Mouse (Mus musculus): Measurements from ENCODE around the gene Qtrt2.
A peak's percentile ranks its signal among the peaks of the same experiment; 100 is the strongest.

Qtrt2 gene

DNA sequence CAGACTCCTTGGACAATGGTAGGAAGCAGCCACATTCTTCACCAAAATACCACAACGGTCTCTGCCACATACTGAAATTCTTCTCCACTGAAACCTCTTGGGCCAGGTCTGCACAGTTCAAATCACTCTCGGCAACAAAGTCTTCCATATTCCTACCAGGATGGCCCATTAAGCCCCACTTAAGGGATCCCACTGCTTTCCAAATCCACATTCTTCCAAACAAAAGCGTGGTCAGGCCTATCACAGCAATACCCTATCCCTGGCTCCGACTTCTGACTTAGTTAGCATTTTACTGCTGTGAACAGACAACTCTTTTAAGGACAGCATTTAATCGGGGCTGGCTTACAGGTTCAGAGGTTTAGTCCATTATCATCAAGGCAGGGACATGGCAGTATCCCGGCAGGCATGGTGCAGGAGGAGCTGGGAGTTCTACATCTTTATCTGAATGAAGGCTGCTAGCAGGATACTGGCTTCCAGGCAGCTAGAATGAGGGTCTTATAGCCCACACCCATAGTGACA, at the start of gene Qtrt2:
Gene Qtrt2 (minus strand): TSS at position 469 of the 519 bp plus-strand sequence.
- no peak for DNase-seq

DNA sequence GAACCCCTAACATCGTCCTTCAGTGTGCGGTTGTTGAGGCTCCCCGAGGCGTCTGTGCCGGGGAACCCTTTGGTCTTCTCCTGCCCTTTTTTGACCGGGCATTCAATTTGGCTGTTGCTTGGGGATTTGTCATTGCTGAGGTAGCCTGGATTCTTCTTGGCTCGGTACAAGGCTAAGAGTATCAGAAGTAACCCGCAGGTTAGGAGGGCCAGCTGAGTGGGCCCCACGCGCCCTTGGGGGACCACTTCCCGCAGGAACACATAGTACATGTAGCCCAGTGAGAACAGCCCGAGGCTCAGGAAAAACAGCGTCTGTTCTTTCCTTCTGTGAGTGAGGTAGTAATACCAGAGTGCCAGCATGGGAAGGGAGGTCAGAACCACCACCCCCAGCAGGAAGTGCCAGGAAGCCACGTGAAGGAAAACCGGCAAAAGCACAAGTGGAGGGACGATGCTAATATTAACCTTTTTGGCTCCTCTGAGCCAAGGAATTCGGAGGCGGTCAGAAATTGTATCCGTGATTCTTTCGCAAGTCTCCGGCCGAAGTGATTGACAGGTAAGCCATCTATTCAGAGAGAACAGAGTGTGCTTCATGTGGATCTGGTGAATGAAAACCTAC, 47.1 kb upstream of the Qtrt2 start:
- DNase-seq: no peak

GRCm38 (mm10) chr16:43973147-43973546, 46.5 kb upstream of the Qtrt2 start:
- no peak for DNase-seq

DNA sequence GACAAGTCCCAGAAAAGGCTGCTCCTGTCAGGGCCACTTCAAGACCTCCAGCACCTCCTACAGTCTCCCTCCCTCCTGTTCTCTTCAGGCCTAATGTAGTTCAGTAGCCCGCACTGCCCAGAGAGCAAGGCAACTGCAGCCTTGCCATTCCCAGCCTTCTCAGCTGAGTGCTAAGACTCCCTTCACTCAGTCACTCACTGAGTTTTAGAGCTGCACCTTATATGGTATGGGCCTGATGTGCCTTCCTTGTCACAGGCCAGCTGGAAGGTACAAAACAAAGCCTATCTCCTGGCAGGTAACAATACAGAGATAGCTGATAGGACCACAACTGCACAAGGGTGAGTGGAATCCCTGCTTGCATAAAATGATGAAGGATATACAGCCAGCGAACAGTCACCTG, 45.8 kb upstream of the Qtrt2 start:
- no peak for DNase-seq

GRCm38 (mm10) chr16:43971741-43972140, 45.1 kb upstream of the Qtrt2 start:
- DNase-seq: no peak

DNA sequence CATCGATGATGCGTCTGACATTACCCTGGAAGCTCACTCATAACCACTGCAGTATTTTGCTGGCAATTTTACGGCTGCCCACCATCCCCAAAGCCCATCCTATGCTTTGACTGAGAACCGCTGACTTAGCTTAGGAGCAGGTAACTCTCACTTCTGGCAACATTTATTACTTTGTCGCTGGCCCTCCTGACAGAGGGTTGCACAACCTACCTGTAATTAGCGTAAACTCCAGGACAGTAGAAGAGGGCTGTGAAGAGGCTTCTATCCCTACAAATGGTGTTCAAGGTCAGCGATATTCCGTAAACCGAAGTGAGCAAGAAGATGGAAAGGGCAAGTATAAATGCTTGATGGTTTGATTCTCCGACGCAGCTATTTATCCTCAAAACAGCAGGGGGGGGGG, 44.6 kb upstream of the Qtrt2 start:
- no peak for DNase-seq

DNA sequence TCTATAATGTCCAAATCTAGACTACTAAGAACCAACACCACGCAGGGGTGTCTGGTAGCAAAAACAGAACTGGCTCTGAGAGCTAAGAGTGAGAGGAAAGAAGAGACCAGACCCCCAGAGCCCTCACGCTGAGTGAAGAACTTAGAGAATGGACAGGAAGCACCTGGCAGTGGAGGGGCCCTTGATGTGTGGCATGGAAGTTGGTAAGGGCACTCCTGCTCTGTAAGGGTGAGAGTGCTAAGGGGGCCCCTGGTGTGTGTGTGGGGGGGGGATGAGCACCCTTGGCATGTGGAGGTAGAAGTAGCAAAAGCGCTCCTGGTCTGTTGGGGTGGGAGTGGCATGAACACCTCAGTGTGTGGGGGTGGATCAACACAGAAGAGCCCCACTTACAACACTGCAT, 43.8 kb upstream of the Qtrt2 start:
- no peak for DNase-seq

- no peak for DNase-seq
Observed at GRCm38 (mm10) chr16:43965781-43966389, 39.3 kb upstream of the Qtrt2 start.

- no peak for DNase-seq
Observed at GRCm38 (mm10) chr16:43963780-43964179, 37.2 kb upstream of the Qtrt2 start.

GRCm38 (mm10) chr16:43963291-43963690, 36.7 kb upstream of the Qtrt2 start:
- DNase-seq: no peak

GRCm38 (mm10) chr16:43958038-43958437, 31.4 kb upstream of the Qtrt2 start:
- DNase-seq: no peak

DNA sequence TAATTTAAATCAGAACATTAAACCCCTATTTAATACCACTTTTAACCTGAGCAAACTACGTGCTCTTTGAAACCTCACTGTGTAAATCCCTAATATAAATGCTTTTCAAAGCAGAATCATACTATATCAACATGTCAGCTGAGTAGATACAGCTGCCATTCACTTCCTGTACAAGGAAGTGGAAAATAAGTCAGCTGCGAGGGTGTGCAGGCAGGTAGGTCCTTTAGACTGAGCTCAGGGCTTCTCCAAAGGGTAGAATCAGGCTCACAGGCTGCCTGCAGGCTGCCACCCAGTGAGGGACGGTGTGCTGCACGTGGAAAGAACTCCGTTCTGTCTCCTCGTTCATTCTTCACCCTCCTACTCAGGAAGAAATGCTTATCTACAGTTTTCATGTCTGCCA, 28.3 kb upstream of the Qtrt2 start:
- no peak for DNase-seq

DNA sequence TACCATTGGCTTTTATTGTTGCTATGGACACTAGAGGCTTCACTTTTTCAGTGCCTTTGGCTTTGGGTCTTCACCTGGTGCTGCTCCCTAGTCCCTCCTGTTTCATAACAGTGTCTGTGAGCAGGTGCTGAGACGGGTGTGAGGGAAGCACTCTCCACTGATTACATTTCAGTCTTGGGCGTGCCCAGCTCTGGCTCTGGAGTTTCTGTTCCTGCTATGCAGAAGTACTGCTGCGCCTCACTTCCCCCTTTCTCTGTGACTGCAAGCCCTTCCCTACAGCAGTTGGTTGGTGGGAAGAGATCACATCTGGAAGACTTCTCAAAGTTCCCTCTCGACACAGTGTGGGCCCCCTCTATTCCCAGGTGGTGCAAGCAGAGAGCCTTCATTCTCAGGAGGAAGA, 25.0 kb upstream of the Qtrt2 start:
- no peak for DNase-seq

GRCm38 (mm10) chr16:43945869-43946268, 19.3 kb upstream of the Qtrt2 start:
- DNase-seq: peak; percentile 45 to 55

- peak; percentile 67 to 69 for DNase-seq
Observed at GRCm38 (mm10) chr16:43945351-43945750, 18.7 kb upstream of the Qtrt2 start.

DNA sequence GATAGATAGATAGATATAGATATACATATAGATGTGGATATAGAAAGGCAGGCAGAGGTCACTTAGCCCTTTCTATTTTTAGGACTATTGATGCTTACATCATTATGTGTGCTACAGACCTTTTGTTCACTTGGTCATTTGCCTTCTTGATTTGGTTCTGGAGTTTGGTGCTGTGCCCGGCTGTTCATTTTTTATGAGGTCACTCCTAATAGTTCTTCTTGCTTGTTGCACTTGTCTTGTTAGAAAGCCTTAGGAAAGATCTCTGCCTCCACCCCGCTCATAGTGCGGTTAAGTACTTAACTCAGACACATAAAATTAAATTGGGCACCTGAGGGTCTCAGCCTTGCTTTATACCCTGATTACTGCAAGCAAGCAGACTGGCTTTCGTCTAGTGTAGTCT, 14.2 kb upstream of the Qtrt2 start:
- DNase-seq: no peak

- peak; percentile 32 to 45 for DNase-seq
Observed at GRCm38 (mm10) chr16:43935892-43936291, 9.3 kb upstream of the Qtrt2 start.

- DNase-seq: peak; percentile 73 to 74
Observed at GRCm38 (mm10) chr16:43935367-43935766, 8.8 kb upstream of the Qtrt2 start.

GRCm38 (mm10) chr16:43934856-43935255, 8.2 kb upstream of the Qtrt2 start:
- peak; percentile 63 to 65 for DNase-seq

DNA sequence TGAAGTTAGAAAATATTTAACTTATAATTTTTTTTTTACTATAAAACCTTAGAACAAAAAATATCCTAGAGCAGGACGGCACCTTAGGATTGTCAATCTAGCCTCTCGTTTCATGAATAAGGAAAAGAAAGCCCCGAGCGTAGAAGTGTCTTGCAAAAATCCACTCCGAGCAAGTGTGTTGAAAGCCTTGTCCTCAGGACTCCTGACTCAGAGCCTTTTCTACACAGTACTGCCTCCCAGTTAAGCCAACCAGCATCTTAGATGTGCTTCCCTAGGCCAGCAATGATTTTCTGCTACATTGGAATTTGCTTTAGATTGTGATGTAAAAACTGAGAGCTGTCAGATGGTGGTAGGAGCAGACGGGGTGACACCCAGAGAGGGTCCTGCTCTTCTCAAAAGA, 6.4 kb upstream of the Qtrt2 start:
- no peak for DNase-seq

DNA sequence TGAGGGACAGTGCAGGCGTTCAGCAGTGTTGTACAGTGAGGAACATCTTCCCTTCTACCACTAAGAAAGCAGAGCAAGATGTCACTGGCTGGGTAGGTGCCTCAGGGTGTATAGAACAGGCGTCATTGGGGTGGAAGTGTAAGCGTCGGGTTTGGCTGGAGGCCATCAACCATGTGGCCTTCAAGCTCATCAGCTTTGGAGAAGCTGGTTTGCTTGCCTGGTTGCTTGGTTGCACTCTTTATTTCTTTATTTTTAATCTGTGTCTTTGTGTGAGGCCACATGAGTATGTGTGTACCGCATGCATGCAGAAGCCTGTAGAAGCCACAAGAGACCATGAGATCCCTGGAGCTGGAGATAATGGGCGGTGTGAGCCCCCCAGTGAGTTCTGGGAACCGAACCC, 5.7 kb upstream of the Qtrt2 start:
- peak; percentile 38 to 48 for DNase-seq

DNA sequence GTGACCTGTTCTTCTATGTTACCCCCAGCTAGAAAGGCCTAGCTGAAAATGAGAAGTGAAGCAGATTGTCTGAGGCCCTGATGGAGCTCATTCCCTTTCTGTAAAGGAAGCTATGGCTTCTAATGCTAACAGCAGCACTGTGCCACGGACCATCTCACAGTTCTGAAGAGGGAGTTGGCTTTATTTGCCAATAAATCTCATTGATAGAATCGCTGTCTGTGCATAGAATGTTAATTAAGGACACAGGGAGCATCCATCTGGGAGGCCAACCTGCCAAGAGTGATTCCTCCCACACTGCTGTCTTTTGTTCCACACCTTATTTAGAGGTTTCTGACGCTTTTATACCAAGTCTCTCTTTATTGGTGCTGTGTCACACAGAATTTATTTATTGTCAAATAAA, 4.9 kb upstream of the Qtrt2 start:
- peak; percentile 48 to 50 for DNase-seq

- DNase-seq: no peak
Observed at GRCm38 (mm10) chr16:43930577-43930976, 4.0 kb upstream of the Qtrt2 start.

DNA sequence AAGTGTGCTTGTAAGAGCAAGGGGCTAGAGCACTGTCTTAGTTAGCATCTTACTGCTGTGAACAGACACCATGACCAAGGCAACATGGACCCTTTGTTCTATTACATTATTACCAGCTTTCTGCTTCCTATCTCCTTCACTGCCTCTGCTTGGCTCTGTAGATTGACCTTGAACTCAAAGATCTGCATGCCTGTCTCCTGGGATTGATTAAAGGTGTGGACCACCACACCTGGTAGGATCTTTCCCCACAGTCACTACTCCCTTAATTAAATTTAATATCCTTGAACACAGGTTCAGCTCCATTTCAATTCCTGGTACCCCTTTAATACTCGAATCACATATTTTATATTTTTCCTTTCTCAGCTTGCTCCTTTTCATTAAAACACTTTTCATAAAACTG, 763 bp downstream of the Qtrt2 start:
- no peak for DNase-seq

Measured in cerebellum, postnatal 10 days (tissue).